In the genomic region with DNA sequence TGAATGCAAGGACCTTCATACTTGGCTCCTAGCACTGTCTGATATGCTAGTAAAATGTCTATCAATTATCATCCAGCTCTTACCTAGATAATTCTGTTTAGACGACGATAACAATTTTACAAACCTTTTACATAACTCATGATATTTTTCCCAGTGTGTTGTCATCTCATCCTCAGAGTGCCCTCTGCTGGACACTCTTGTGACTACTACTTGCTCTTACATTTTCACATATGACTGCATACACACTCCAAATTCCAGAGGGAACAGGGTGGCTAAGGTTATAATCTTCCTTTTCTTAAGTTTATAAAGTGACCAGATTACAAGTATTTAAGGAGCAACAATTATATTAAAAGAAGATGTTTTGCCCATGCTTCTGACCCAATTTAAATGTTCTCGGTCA, we compare ENCODE assay signal across 8 mouse cellular contexts.
DNase-seq lines count a peak whose midpoint lies in the region; ATAC-seq and TF ChIP-seq lines count a peak whose summit lies in the region.

No protein-coding gene starts in this region.

- no peak overlapping the region for H3K27ac ChIP-seq in forebrain, postnatal 0 days (ENCODE audit: low read depth, low read length)

- DNase-seq in cerebellum, adult 9-10 months: peak; percentile 10
- DNase-seq in cerebellum, adult 8-10 months: no peak
- peak; percentile 29 for DNase-seq in ovary, postnatal 14 days (ENCODE audit: low spot score)
- DNase-seq in ovary, postnatal 10 days (ENCODE audit: low spot score): no peak
- DNase-seq in forebrain, postnatal 0 days: peak; percentile 88
- DNase-seq in left cerebral cortex, adult 11 months (ENCODE audit: low spot score): peak; percentile 56
- DNase-seq in retina, postnatal 7 days (ENCODE audit: low read depth, low spot score): peak; percentile 16

- H3K9me3 ChIP-seq in forebrain, postnatal 0 days (ENCODE audit: low read length): no peaks in the 10 kb centered on the region

- peak; percentile 78 for TF ChIP-seq CTCF in forebrain, postnatal 0 days (IDR thresholded peaks at IDR 0.05; ENCODE audit: low read depth)

- WGBS in forebrain, postnatal 0 days: 48% methylated on average over 3 of the region's 3 CpGs

- no peak overlapping the region for H3K4me2 ChIP-seq in forebrain, postnatal 0 days (ENCODE audit: low read depth)

- H3K4me1 ChIP-seq in forebrain, postnatal 0 days (ENCODE audit: insufficient read depth): no peaks in the 10 kb centered on the region

- peak; percentile 75 for ATAC-seq in forebrain, postnatal 0 days
- no peak for ATAC-seq in activated CD4-positive, CD25-positive, alpha-beta regulatory T cell, adult 4 months

- H3K4me3 ChIP-seq in forebrain, postnatal 0 days (ENCODE audit: low read depth, low read length): no peak overlapping the region

- no peak overlapping the region for H3K9ac ChIP-seq in forebrain, postnatal 0 days

- H3K27me3 ChIP-seq in forebrain, postnatal 0 days (ENCODE audit: insufficient read depth, low read length): no peaks in the 10 kb centered on the region

- H3K36me3 ChIP-seq in forebrain, postnatal 0 days (ENCODE audit: insufficient read depth): no peaks in the 10 kb centered on the region

Comparison
In these comparisons a context has a peak if more than half of its experiments do, and no peak if none do; other contexts are left out.
1. DNase-seq: peak in cerebellum, adult 9-10 months (single experiment), ovary, postnatal 14 days (single experiment), forebrain, postnatal 0 days (single experiment), left cerebral cortex, adult 11 months (single experiment) and retina, postnatal 7 days (single experiment); none in cerebellum, adult 8-10 months (single experiment) and ovary, postnatal 10 days (single experiment).